Mouse (Mus musculus) testis, adult 2 months (tissue): ENCODE measurements around the gene Zmiz1.

ENCODE experiments used
- CTCF ChIP-seq: fragments of 200-500 bp; IDR thresholded peaks from 2 replicates; pipeline ENCODE4 v1.5.1; 2012; ENCODE audit warnings: low read depth, mild to moderate bottlenecking, inconsistent platforms, low read length, moderate library complexity; ENCODE audit not compliant: control insufficient read depth, insufficient read depth, insufficient replicate concordance
- POLR2A ChIP-seq: fragments of 200-500 bp; IDR thresholded peaks from 2 replicates; pipeline ENCODE4 v1.6.1; 2012; ENCODE audit warnings: low read depth, mild to moderate bottlenecking, inconsistent platforms, low read length, moderate library complexity; ENCODE audit not compliant: control insufficient read depth

DNA sequence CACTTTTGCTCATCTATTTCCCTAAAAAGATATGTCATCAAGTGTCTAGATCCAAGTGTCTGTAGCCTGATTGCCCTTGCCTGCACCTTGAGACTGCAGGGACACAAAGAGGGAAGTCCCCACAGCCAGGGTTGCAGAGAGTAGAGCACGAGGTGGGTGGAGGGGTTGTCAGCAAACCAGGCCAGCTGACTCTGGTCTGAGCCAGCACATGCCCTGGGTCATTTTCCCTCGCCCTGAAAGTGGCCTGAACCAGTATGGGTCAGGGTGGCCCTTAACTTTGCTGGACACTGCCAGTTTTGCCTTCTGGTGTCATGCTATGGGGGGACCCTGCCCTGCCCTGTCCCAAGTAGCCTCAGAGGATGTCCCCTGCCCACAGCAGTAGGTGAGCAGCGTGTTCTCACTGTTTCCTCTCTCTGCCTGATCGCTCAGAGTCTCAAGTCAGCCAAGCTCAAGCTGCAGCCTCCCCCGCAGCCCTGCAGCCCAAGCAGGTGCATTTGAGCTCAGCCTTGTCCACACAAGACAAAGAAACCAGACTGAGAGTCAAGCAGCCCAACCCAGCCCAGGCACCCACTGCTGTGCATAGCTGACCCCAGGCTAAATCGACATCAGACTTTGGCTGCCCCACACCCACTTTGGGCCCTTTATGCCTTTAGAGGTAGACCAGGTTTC lies 14.1 kb downstream of the Zmiz1 start:
- TF ChIP-seq CTCF (no peak), POLR2A (no peak)
